Mouse (Mus musculus): ENCODE measurements around the gene Clcc1. TPM values are rescaled to one million over a fixed set of nuclear protein-coding genes. Genes with fewer than 3 reads are reported as not detected.
"Not testable (repeated sequence)": the region's sequence is repeated elsewhere in the genome, so short reads cannot be mapped to it uniquely, and the experiment has no call there.

Gene Clcc1
- polyA plus RNA-seq (2017; shearing (Covaris generic)) = 10 to 100 TPM; 73.8 to 83.8 (median 74.3) TPM

- ATAC-seq = peak; percentile 95
These were observed at the start of gene Clcc1 for GRCm38 (mm10) chr3:108653710-108654379. Gene Clcc1, plus strand, starts transcription at chr3:108653913.

GRCm38 (mm10) chr3:108608906-108609305 lies 44.8 kb upstream of the Clcc1 start:
- ATAC-seq = no peak

- no peak for ATAC-seq
These were observed 19.0 kb upstream of the Clcc1 start for GRCm38 (mm10) chr3:108634761-108635160.

GRCm38 (mm10) chr3:108639412-108639811 lies 14.3 kb upstream of the Clcc1 start:
- no peak for ATAC-seq

- ATAC-seq = no peak
These were observed 12.7 kb upstream of the Clcc1 start for GRCm38 (mm10) chr3:108640998-108641397.

- ATAC-seq = no peak
These were observed 8.9 kb upstream of the Clcc1 start for GRCm38 (mm10) chr3:108644856-108645255.

- no peak for ATAC-seq
These were observed 7.7 kb upstream of the Clcc1 start for GRCm38 (mm10) chr3:108646036-108646435.

GRCm38 (mm10) chr3:108647681-108648080 lies 6.0 kb upstream of the Clcc1 start:
- ATAC-seq = not testable (repeated sequence)

- peak; percentile 47 for ATAC-seq
These were observed 659 bp upstream of the Clcc1 start for GRCm38 (mm10) chr3:108652866-108653642.

- no peak for ATAC-seq
These were observed 853 bp downstream of the Clcc1 start for GRCm38 (mm10) chr3:108654566-108654965.

- ATAC-seq = no peak
These were observed 1.8 kb downstream of the Clcc1 start for GRCm38 (mm10) chr3:108655486-108655885.

GRCm38 (mm10) chr3:108658612-108659011 lies 4.9 kb downstream of the Clcc1 start:
- ATAC-seq = no peak

GRCm38 (mm10) chr3:108660941-108661340 lies 7.2 kb downstream of the Clcc1 start:
- ATAC-seq = no peak

- ATAC-seq = no peak
These were observed 22.9 kb downstream of the Clcc1 start for GRCm38 (mm10) chr3:108676616-108677015.

- no peak for ATAC-seq
These were observed 27.3 kb downstream of the Clcc1 start for GRCm38 (mm10) chr3:108681004-108681403.

- ATAC-seq = not testable (repeated sequence)
These were observed 29.9 kb downstream of the Clcc1 start for GRCm38 (mm10) chr3:108683597-108683996.

GRCm38 (mm10) chr3:108685701-108686100 lies 32.0 kb downstream of the Clcc1 start:
- no peak for ATAC-seq

GRCm38 (mm10) chr3:108689015-108689441 lies 35.3 kb downstream of the Clcc1 start:
- ATAC-seq = no peak

- ATAC-seq = no peak
These were observed 35.7 kb downstream of the Clcc1 start for GRCm38 (mm10) chr3:108689446-108689845.

- no peak for ATAC-seq
These were observed 36.3 kb downstream of the Clcc1 start for GRCm38 (mm10) chr3:108689979-108690378.

- ATAC-seq = no peak
These were observed 40.6 kb downstream of the Clcc1 start for GRCm38 (mm10) chr3:108694321-108694720.

GRCm38 (mm10) chr3:108698662-108699061 lies 44.9 kb downstream of the Clcc1 start:
- ATAC-seq = no peak

GRCm38 (mm10) chr3:108699786-108700185 lies 46.1 kb downstream of the Clcc1 start:
- ATAC-seq = no peak

GRCm38 (mm10) chr3:108701256-108701655 lies 47.5 kb downstream of the Clcc1 start:
- ATAC-seq = no peak
